Mouse (Mus musculus) liver, adult 2 months (tissue): ENCODE measurements around the gene Tmem212. TPM values are rescaled to one million over a fixed set of nuclear protein-coding genes. Genes with fewer than 3 reads are reported as not detected.

Experiments used
- DNase-seq: peaks from one replicate; pipeline ENCODE4 v3.0.0-alpha.2; 2011; ENCODE audit warnings: low read depth, low spot score; ENCODE audit errors: extremely low read depth
- H3K27ac ChIP-seq: fragments of 200-500 bp; replicated peaks from 2 replicates; pipeline ENCODE4 v1.5.1; 2012; ENCODE audit warnings: low read depth, mild to moderate bottlenecking, control low read depth, inconsistent platforms, low read length; ENCODE audit not compliant: insufficient read depth
- H3K27me3 ChIP-seq: fragments of 200-500 bp; 2 replicates; pipeline ENCODE4 v1.6.1; 2012; ENCODE audit warnings: mild to moderate bottlenecking, moderate library complexity, low read length, inconsistent platforms; ENCODE audit not compliant: control insufficient read depth, insufficient read depth
- H3K36me3 ChIP-seq: fragments of 200-500 bp; 2 replicates; pipeline ENCODE4 v1.6.1; 2012; ENCODE audit warnings: low read length, inconsistent platforms; ENCODE audit not compliant: control insufficient read depth, insufficient read depth
- H3K4me1 ChIP-seq: fragments of 200-500 bp; 2 replicates; pipeline ENCODE4 v1.6.1; 2011; ENCODE audit warnings: low read length; ENCODE audit not compliant: control insufficient read depth, insufficient read depth
- H3K4me3 ChIP-seq: fragments of 200-500 bp; 2 replicates; pipeline ENCODE4 v1.5.1; 2011; ENCODE audit warnings: low read depth, mild to moderate bottlenecking, control low read depth, low read length, moderate library complexity; ENCODE audit not compliant: insufficient read depth
- H3K79me2 ChIP-seq: fragments of 200-500 bp; 2 replicates; pipeline ENCODE4 v1.6.1; 2012; ENCODE audit warnings: inconsistent platforms, mild to moderate bottlenecking, low read length, moderate library complexity; ENCODE audit not compliant: control insufficient read depth, insufficient read depth
- H3K9ac ChIP-seq: fragments of 200-500 bp; 2 replicates; pipeline ENCODE4 v1.6.1; 2012; ENCODE audit warnings: low read depth, mild to moderate bottlenecking, control low read depth, inconsistent platforms, low read length
- CTCF ChIP-seq: fragments of 200-500 bp; IDR thresholded peaks from 2 replicates; pipeline ENCODE4 v1.5.1; 2011; ENCODE audit warnings: low read depth, low read length, control low read depth
- POLR2A ChIP-seq: fragments of 200-500 bp; IDR thresholded peaks from 2 replicates; pipeline ENCODE4 v1.6.1; 2011; ENCODE audit warnings: low read length, control low read depth; ENCODE audit not compliant: insufficient read depth; ENCODE audit errors: extremely low read depth
- WGBS: fragments of 180-500 bp; shearing (Covaris S2); methylation state at CpG from one replicate; pipeline ENCODE4 v1.1.7; 2018; 5-methylcytosine and 5-hydroxymethylcytosine counted together
- polyA plus RNA-seq: library from polyadenylated mRNA; depleted of rRNA; stranded (reverse); fragments of >200 nt; gene quantifications from 2 replicates; pipeline ENCODE4 v1.2.3, GENCODE M21; 2012
- total RNA-seq: library from RNA; depleted of rRNA; stranded (reverse); fragments of >200 nt; gene quantifications from 2 replicates; pipeline ENCODE4 v1.2.3, GENCODE M21; 2014

The Tmem212 gene
- total and polyA plus RNA-seq, 2 experiments, result not detected

DNA sequence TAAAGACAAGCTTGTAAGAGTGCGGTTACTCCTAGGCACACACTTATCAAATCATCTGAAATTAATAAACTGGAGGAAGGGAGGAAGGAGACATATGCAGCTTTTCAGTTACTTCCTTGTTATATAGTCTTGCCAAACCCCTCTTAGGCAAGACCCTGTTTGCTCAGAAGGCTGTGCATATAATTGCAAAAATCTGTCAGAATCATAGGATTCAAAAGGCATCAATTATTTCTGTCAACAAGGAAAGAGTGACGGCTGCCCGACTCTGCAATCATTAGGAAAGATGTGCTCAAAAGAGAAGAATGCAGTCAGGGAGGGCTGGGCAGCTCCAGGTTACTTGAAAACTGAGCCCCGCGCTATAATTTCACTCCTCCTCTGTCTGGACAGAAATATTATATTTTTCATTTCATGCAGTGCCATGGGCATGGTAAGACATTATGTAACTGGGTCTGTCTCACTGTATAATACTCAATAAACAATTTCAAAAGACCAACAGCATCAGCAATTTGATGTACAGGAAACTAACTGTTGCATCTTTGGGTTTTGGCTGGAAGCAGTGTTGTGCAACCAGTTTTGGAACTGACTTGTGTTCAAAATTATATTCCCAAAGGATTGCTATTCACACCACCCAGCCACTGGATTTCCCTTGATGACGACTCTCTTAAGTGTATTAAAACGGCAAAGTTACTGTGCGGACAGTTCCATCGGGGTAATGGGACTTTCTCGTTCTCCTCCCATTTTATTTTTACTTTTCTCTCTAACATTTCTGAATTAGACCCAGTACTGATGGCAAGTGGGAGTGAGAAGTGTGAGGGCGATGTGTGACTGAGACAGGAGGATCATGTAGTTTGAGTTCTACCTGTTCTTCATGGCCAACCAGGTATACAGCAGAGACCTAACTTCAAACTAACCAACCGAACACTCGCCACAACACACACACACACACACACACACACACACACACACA lies 41.3 kb upstream of the Tmem212 start:
- peak overlapping the region; percentile 41; the same call in 1 of the 2 replicates for H3K27ac ChIP-seq
- no peaks in the 10 kb centered on the region for H3K27me3 ChIP-seq
- no peak overlapping the region for H3K4me3 ChIP-seq
- 80% methylated on average over 13 of the region's 13 CpGs for WGBS
- no peaks in the 10 kb centered on the region for H3K79me2 ChIP-seq
- H3K36me3 ChIP-seq, result no peaks in the 10 kb centered on the region
- TF ChIP-seq POLR2A (no peak), CTCF (no peak)
- no peaks in the 10 kb centered on the region; the same call in 1 of the 2 replicates for H3K4me1 ChIP-seq
- no peak for DNase-seq
- no peak overlapping the region for H3K9ac ChIP-seq

DNA sequence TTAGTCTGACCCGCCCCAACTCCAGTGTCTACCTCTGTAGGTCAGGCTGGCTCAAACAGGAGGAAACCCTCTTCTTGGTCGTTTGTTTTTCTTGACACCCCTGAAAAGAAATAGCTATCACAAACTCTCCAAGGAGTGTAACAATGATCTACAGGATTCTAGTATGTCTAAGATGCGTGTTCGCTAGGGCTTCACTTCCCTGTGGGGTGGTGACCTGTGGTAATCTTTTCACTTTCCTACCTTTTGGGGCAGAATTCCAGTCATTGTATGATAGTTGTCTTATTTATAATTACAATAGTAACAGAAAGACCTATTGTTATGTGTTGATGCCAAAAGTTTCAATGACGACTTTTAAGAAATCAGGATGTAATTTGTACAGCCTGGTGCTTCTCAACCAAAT lies 40.6 kb upstream of the Tmem212 start:
- Histone ChIP-seq H3K9ac (no peak overlapping the region), H3K36me3 (no peaks in the 10 kb centered on the region), H3K27me3 (no peaks in the 10 kb centered on the region), H3K4me1 (no peaks in the 10 kb centered on the region; the same call in 1 of the 2 replicates), H3K4me3 (no peak overlapping the region), H3K79me2 (no peaks in the 10 kb centered on the region), H3K27ac (no peak overlapping the region)
- WGBS, result 86% methylated on average over 5 of the region's 5 CpGs
- DNase-seq, result no peak
- TF ChIP-seq POLR2A, result no peak
- no peak for TF ChIP-seq CTCF

DNA sequence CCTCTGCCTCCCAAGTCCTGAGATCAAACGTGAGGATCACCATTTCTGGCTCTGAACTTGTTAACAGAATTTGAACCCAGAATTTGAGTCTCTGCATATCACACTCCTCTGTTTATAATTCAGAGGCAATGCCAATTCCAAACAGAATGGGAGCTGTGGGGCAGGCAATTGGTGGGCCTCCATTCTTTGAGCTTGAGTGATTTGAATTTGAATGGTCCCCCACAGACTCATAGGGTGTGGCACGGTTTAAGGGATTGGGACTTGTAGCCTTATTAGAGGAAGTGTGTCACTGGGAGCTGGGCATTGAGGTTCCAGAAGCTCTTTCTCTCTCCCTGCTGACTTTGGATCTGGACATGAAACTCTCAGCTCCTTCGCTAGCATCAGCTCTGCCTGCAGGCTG lies 39.5 kb upstream of the Tmem212 start:
- WGBS, result 90% methylated on average over 3 of the region's 3 CpGs
- Histone ChIP-seq H3K36me3 (no peaks in the 10 kb centered on the region), H3K9ac (no peak overlapping the region), H3K27me3 (no peaks in the 10 kb centered on the region), H3K4me1 (no peaks in the 10 kb centered on the region; the same call in 1 of the 2 replicates), H3K79me2 (no peaks in the 10 kb centered on the region), H3K27ac (no peak overlapping the region), H3K4me3 (no peak overlapping the region)
- DNase-seq, result no peak
- TF ChIP-seq POLR2A (no peak), CTCF (no peak)

DNA sequence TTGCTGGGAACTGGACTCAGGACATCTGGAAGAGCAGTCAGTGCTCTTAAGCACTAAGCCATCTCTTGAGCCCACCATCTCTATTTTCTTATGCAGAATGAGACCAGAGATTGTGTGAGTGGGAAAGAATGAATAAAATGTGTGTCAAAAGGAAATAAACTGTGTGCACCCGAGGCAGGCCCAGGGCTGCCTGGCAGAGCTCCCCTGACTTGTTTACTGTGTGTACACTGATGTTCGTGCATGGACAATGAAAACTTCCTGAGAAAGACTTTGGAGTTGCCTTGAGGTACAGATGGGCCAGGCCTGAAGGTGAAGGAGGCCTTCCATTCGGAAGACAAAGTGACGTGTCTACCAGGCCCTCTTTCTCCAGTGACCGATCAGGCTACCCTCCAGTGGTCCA lies 36.2 kb upstream of the Tmem212 start:
- TF ChIP-seq CTCF, result no peak
- no peaks in the 10 kb centered on the region for H3K4me1 ChIP-seq
- no peaks in the 10 kb centered on the region for H3K36me3 ChIP-seq
- no peak for DNase-seq
- H3K27me3 ChIP-seq, result no peaks in the 10 kb centered on the region
- no peak overlapping the region for H3K9ac ChIP-seq
- no peaks in the 10 kb centered on the region for H3K79me2 ChIP-seq
- H3K4me3 ChIP-seq, result no peak overlapping the region
- 88% methylated on average over 5 of the region's 5 CpGs for WGBS
- no peak overlapping the region for H3K27ac ChIP-seq

DNA sequence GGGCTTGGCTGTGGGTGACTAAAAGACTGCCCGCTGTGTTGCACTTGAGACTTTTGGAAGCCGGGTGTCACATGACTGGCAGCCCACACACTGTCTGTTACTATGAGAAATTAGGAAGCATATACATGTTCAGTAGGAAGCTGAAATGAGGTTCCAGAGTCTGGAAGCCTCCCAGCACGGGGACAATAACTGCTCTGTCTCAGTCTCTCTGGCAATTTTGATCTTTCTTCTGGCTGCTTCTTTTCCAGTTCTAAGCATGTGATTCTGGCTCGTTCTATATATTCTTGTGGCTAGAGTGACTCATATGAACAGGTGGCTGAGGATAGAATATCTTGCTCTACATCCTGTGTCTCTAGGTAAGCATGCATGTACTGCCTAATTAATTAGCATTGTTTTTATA lies 33.1 kb upstream of the Tmem212 start:
- Histone ChIP-seq H3K27ac (no peak overlapping the region), H3K4me3 (no peak overlapping the region), H3K27me3 (no peaks in the 10 kb centered on the region), H3K9ac (no peak overlapping the region), H3K4me1 (no peaks in the 10 kb centered on the region), H3K36me3 (no peaks in the 10 kb centered on the region), H3K79me2 (no peaks in the 10 kb centered on the region)
- TF ChIP-seq POLR2A (no peak), CTCF (no peak)
- no peak for DNase-seq
- 96% methylated on average over 4 of the region's 4 CpGs for WGBS

DNA sequence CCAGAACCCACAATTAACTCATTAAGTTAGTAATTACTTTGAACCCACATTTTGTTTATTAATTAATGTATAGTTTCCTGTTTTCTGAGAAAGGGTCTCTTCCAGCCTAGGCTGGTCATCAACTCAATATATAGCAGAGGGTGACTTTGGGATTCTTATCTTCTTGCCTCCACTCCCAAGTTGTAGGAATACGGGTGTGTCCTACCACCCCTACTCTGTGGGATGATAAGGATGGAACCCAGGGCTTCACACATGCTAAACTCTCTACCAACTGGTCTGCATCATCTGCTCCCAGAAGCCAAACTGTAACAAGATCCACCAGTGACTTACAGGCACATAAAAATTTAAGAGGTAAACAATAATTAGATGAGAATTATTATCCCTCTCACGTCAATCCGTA lies 27.9 kb upstream of the Tmem212 start:
- TF ChIP-seq POLR2A (no peak), CTCF (no peak)
- H3K4me3 ChIP-seq, result no peak overlapping the region
- no peak overlapping the region for H3K9ac ChIP-seq
- no peaks in the 10 kb centered on the region for H3K79me2 ChIP-seq
- no peak for DNase-seq
- H3K4me1 ChIP-seq, result peaks cover 4% of the 10 kb centered on the region
- no peak overlapping the region for H3K27ac ChIP-seq
- WGBS, result 72% methylated on average over 3 of the region's 3 CpGs
- H3K36me3 ChIP-seq, result no peaks in the 10 kb centered on the region
- no peaks in the 10 kb centered on the region for H3K27me3 ChIP-seq
